Mouse (Mus musculus) heart, postnatal 14 days (tissue): ENCODE data around the gene Nrip3. TPM values are rescaled to one million over a fixed set of nuclear protein-coding genes. Genes with fewer than 3 reads are reported as not detected.
A peak's percentile ranks its signal among the peaks of the same experiment; 100 is the strongest.

Experiments used
- DNase-seq, 2 experiments: peaks; one replicate each; pipeline ENCODE4 v3.0.0; 2021 to 2022
- intact Hi-C: fragments of 180-260 bp; cut with DNase I; formaldehyde crosslinking; loops from one replicate; pipeline ENCODE4 v1.15.1; 2025
- long read RNA-seq, 2 experiments: library from polyadenylated mRNA; stranded (forward); transcript quantifications; one replicate each; pipeline ENCODE4 v2.0.0; 2021
- total RNA-seq, 2 experiments: library from RNA; stranded (reverse); gene quantifications; 2 replicates each; pipeline ENCODE4 v1.2.3; 2021

Gene Nrip3
- under 1 TPM; 0.20 to 0.29 TPM for total RNA-seq
- long read RNA-seq, experiment 1 = 0 reads
- long read RNA-seq, experiment 2 = 0 reads

DNA sequence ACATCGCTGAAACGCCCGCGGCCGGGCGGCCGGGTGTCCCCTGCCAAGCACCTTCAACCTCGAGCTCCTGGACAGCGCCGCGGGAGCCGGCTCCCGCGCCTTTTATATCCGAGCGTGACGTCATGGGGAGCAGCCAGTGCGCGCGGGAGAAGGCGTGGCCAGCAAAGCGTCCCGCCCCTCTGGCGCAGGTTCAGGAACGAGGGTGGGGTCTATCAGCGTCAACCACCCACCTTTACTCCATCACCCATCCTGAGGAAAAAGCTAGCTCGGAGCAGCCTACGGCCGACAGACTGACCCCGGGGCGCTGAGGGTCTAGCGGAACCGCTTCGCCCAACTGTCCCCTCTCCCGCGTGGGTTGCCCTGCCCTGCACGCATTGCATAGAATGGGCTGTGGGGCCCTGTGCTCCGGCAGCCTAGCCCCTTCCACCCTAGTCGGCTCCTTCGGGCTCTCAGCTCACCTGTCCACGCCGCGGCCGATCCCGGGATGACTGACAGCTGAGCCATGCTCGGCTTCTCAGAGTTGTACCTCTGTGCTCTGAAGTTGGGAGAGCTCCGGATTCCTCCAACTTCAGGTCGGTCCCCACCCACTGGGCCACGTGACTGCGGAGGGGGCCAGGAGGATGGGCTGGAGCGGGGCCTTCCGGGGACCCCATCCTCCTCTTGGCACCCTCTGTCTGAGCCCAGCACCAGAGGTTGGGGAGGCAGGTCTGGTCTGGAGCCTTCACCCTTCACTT, at the start of gene Nrip3:
Nrip3 (minus strand) TSS at position 556 of the 734 bp plus-strand sequence.
- intact Hi-C loops = no loop called here
- DNase-seq = peak; percentile 61 to 71

DNA sequence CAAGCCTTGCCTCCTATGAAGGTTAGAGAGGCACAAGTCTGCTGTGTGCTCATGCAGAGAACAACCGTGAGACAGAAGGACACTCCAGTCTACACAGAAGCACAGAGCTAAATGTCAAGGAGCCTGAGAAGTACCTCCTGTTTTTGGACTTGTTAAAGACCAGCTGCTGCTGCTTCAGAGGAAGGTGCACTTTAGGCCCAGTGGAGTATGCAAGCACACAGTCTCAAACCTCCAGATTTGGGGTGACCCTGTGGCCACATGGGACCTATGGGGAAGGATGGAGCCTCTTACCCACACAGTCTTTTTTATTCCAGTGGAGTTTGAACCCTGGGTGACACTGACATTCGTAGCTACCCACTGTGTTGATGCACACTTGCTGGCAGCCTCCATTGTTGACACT, 49.6 kb upstream of the Nrip3 start:
- intact Hi-C loops = no loop called here
- no peak for DNase-seq

DNA sequence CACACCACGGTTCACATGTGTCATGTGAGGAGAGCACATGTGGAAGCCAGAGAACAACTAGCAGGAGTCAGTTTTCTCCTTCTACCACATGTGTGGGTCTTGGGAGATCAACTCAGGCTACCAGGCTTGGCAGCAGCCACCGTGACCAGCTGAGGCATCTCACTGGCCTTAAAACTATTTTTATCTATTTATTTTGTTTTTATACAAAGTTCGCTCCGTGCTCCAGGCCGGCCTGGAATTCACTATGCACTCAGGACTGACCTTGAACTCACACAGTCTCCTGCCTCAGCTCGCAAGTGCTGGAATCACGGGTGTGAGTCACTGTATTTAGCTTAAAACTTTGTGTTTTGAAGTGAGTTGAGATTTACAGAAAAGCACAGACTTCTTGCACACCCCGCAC, 45.1 kb upstream of the Nrip3 start:
- intact Hi-C loops = no loop called here
- peak in 1 of 2 experiments; percentile 26 for DNase-seq

DNA sequence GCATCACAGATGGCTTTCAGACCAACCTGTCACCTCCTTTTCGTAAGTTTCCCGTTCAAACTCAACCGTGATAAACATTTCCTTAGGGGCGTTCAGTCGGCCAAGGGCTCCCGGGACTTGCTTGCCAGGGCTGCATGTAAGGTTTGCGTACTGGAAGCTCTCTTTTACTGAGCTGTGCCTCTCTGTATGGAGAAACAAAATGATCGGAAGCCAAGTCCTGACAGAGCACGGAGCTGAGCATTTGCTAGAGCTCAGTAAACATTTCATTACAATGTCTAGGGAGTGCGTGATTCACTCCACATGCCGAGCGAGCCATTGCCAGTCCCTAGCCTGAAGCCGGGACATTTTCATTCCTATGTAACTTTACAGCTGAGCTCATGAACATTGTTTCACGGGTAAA, 43.5 kb upstream of the Nrip3 start:
- intact Hi-C loops = no loop called here
- DNase-seq = no peak

DNA sequence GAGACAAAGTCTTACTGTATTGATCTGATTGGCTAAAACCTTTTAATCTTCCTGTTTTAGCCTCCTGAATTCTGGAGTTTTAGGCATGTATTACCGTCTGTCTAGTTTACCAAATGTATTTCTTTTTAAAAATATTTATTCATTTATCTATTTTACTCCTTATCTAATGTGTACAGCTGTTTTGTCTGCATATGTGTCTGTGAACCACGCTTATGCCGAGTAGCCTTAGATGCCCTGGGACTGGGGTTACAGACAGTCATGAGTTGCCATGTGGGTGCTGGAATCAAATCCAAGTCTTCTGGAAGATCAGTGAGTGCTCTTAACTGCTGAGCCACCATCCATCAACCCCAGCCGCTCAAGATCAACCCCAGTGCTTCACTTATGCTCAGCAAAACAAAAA, 36.8 kb upstream of the Nrip3 start:
- no peak for DNase-seq
- intact Hi-C loops = no loop called here

DNA sequence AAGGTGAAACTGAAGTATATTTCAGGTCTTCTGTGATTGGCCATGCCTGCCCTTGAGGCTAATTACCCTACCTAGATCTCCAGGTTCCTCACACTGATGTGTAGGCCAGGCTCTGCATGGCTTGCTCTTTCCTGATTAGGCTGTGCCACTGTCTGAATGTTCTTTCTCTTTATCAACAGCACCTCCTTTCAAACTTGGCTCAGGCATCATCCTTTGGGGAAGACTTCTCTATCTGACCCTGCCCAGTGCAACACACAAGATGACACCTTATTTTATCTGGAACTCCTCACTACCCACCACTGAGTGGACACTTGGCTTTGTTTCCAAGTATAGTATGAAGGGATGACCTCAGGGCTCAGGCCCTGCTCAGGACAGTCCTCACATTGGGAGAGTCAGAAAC, 36.1 kb upstream of the Nrip3 start:
- intact Hi-C loops = no loop called here
- no peak for DNase-seq

DNA sequence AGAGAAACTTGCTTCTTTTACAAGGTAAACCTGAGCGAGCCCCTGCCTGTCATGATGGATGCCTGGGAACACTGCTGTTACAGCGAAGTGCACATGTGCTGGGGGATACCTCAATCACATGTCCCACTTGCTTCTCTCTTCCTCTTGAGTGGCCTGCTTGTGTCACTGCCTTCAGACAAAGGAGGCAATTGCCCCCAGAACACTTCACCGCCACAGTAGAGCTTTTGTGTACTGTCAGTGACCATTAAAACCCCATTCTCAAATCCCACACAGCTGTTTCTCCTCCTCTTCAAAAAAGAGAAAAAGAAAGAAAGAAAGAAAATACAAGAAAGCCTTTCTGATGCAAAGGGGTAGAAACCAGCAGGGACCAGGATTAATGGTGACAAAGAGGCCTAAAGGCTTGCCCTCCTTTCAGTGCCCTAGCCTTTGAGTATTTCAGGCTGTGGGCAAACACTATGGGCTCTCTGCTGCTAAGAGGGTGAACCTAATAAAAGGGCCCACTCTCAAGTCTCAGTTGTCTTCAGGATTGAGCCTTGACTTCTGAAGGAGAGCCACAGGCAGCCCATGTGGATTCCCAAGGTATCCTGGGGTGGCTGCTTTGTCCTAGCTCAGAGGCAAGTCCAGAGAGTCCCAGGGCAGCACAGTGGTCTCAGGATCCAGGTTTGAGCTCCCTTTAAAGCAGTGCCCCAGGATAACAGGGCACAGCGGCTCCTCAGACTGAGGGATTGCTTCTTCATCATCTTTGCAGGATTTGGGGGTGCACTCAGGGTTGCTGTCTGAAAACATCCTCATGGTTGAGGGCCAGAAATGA, 31.7 kb upstream of the Nrip3 start:
- intact Hi-C loops = no loop called here
- no peak for DNase-seq

DNA sequence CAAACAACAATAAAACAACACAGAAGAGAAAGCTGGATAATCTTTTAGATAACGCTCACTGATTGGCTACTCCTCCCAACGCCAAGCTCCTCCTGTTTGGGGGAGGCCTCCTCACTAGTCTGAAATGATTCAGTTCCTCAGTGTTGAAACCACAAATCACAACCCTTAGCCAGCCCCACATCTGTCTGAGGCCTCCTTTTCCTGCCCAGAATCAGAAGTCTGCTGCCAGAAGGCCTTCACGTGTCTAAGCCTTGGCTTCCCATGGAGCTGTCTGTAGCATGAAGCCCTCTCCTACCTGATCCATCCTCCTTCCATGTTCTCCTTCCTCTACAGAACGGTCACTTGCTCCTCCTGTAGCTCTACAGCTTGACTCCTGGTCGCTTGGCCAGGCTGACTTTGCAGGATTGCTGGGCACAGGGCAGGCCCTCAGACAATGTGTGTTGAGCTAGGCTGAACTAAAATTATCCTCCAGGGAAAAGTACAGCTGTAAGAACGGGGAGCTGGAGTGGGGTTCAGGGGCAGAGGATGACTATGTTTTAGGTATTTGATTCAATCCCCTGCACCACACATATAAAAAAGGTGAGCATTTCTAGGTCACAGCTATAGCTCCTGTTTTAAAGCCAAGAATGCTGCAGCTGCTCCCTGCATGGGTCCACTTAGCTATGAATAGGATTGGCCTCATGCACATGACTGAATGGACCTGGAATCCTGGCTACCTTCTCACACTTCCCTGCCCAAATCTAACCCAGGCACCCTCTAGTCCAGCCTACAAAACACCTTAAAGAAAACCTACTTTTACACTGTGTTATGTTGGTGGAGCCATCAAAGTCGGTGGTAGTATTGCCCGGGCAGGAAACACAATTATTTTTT, 26.0 kb upstream of the Nrip3 start:
- intact Hi-C loops = no loop called here
- peak in 1 of 2 experiments; percentile 27 for DNase-seq

DNA sequence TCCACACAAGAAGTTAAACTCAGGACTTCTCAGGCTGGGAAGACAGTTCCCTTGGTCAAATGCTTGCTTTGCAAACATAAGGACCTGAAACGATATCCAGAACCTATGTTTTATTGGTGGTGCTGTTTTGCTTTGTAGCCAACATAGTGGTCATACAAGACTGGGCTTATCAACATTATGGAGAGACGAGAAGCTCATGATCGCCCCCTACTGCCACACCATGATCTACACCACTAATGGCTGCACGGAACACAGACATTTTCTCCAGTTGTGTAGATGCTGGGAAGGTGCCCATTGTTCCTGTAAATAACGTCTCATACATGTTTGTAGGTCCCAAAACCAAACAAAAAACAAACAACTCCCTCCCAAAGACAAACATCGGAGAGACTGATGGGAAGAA, 23.0 kb upstream of the Nrip3 start:
- intact Hi-C loops = no loop called here
- peak; percentile 30 to 39 for DNase-seq

DNA sequence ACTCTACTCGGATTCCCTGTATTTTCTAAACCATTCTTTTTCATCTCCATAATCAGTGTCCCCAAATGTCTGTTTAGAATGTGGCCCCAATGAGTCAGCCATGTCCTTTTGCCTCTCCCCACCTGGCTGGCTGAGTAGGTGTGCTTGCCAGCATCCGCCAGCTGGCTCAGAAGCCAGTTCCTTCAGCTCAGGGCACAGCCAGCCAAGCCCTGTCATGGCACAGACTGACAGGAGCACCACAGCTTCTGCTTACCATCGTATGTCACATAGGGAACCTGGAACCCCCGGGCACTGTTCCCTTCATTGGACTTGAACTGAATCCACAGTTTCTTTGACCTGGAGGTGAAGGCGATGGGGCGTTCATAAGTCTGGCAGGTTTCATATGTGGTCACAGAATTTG, 22.5 kb upstream of the Nrip3 start:
- peak; percentile 32 to 43 for DNase-seq
- intact Hi-C loops = no loop called here

DNA sequence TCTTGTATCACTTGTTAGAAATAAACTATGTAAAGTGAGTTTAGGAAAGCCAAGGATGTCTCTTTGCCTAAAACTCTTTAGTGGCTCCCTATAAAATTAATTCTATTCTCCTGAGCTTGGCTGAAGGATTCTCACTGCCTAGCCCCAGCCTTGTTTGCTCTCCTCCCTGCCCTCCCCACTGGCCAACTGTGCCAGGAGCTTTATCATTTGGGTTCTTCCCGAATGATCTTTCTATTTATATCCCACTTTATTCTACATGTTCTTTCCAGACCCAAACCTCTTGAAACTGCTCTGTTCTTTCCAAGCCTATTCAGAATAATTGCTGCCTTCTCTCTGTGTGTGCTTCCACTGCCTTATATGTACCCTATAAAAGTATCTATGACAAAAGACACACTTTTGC, 21.7 kb upstream of the Nrip3 start:
- intact Hi-C loops = no loop called here
- no peak for DNase-seq

DNA sequence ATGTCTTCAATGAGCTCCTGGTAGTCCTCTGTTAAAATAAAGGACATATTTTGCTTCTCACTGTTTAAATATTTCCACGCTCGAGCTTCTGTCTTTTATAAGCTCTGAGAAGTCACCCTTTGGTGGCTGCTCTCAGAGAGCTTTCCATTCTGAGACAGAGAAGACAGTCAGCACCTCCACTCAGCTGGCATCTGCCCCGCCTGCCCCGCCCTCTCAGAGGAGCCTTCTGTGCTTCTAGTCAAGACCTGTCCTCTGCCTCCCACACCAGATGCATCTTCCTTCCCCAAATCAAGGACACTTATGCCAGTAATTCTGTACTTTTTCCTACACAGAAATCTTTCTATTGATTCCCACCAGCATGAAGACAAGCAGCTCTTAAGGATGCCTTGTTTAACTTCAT, 18.8 kb upstream of the Nrip3 start:
- DNase-seq = no peak
- intact Hi-C loops = no loop called here

DNA sequence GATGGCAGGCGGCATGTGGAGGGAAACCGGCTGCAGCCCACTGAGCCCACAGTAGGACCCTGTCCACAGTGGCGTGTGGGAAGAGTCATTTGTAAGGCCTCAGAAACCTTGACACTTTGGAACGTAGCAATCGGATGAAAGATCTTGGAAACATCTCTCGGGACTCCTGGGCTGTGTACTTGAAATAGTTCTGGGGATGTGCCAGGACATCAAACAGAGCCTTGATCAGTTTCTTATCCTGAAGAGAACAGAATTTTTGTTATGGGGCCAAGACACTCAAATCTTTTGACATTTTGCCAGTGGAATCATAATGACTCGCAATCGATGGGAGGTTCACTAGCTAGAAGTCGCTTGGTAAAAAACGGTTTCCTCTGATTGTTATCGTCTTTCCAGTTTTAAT, 17.3 kb upstream of the Nrip3 start:
- intact Hi-C loops = loop anchor here (10.0 kb wide), 1 partner anchor 166 kb away; the partner anchor contains the start of gene Dennd5a
- no peak for DNase-seq

DNA sequence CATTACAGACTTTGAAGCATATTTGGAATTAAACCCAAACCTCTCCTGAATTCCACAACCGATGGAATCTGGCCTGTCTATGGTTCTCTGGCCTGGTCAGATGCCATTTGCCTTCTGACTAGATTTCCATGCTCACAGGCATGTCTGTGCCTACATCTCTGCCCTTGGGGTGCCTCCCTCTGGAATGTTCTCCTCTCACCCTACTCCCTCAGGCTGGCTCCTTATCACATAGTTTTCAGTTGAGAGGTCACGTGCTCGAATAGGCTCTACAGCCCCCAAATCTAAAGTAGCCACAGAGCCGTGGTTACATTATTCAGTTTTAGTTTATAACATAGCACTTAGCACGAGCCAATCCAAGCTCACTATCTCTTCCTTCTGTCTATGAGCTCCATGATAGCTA, 13.7 kb upstream of the Nrip3 start:
- intact Hi-C loops = loop anchor here (10.0 kb wide), 1 partner anchor 169 kb away; the partner anchor contains the start of gene Dennd5a
- peak in 1 of 2 experiments; percentile 23 for DNase-seq

DNA sequence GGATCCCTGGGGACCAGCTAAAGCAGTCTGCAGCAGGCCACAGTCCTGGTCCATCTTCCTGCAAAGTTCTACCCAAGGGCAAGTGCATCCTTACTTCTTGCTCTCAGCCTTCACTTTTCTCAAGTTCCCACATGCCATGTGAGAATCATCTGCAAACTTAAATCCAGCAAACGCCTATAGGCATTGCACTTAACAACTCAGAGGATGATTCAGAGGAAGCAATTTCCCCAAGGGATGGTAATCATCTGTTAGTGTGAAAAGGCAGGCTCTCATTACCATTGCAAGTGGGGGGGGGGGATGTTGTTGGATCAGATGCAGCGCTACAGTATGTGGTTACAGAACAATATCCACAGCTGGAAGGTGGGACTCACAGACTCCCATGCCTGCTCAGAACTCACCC, 12.7 kb upstream of the Nrip3 start:
- intact Hi-C loops = loop anchor here (10.0 kb wide), 1 partner anchor 170 kb away; the partner anchor contains the start of gene Dennd5a
- DNase-seq = no peak

DNA sequence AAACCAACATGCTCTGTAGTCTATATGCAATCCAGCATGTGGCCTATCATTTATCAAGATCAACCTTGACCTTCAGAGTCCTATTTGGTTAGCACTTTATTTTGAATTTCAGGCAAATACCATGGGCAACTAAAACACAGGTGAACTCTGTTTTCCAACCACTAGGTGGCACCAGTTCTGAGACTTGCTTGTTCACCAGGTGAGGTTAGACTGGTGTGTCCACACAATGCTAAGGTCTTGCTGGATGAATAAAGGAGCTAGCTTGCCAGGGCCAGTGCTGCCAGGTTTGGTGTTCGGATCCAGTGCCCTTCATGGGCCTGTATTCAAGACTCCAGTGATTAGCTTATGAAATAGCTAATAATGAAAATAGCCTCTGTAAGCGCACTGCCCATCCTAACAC, 10.9 kb upstream of the Nrip3 start:
- intact Hi-C loops = loop anchor here (1.0 to 10.0 kb wide), 2 partner anchors 100 to 172 kb away; partner anchors contain the start of gene Dennd5a
- DNase-seq = peak; percentile 50 to 77

DNA sequence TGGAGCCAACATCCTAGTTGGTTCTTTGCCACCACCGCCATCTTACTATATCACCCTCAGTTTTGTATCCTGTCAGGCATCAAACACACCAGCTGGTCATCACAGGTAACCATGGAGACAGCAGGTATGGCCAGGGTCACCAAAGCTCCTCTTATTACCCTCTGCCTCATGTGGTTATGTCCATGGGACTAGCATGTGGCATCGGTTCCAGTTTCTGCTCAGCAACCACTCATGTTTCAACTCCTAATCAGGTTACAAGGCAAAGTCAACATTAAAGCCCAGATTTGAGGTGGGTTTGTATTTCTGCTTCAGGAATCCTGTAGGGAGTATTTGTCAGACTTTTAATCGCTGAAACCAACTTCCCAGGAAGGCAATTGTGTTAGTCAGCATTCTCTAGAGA, 9.0 kb upstream of the Nrip3 start:
- DNase-seq = no peak
- intact Hi-C loops = loop anchor here (10.0 kb wide), 1 partner anchor 174 kb away; the partner anchor contains the start of gene Dennd5a

DNA sequence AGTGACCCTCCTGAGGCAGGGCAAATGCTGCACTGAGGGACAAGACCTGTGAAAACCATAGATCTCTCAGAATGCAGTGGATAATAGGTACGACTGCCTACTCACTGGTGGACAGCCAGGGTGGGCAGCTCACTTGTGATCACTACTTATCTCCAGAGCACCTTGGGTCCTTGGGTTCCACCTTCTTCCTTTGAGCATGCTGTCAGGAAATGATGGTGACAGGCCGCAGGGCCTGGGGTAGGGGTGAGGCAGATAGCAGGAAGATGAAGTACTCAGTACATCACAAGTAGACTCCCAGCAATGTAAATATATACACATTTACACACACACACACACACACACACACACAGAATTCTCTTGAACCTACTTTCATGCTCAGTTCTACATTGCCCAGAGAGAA, 6.0 kb upstream of the Nrip3 start:
- intact Hi-C loops = no loop called here
- DNase-seq = no peak

DNA sequence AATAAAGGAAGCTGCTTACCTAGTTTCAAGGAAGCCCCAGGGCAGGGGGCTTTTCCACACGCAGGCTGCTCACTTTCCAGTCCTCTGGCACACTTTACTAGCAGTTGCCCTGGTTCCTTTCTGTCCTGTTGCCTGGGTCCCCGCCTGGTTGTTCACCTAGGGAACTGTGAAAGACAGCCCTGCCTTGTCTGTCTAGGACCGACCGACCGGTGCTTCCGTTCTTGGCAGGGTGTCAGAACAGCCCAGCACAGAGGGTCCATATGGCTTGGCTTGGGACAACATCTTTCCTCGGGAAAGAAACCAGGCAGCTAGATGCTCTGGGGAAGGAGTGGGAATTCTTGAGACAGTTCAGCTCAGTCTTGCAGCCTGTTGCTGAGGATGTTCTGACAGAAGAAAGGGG, 1.5 kb upstream of the Nrip3 start:
- intact Hi-C loops = no loop called here
- DNase-seq = no peak

DNA sequence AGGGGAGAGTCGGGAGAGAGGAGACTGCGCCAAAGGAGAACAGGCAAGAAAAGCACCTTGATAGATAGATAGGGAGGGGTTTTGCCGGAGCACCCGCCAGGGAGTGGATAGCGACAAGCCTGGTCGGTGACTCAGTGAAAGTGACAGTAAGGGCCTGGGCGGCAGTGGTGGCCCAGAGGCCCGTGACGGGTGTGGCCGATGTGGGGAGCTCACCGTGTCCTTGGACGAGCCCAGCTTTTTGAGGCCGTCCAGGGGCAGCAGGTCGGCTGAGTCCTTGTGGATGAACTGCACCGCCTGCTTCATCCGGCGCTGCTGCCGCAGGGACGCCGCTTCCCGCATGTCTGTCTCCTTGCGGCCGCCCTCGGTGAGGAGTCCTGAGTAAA, 747 bp downstream of the Nrip3 start:
- DNase-seq = no peak
- intact Hi-C loops = no loop called here

DNA sequence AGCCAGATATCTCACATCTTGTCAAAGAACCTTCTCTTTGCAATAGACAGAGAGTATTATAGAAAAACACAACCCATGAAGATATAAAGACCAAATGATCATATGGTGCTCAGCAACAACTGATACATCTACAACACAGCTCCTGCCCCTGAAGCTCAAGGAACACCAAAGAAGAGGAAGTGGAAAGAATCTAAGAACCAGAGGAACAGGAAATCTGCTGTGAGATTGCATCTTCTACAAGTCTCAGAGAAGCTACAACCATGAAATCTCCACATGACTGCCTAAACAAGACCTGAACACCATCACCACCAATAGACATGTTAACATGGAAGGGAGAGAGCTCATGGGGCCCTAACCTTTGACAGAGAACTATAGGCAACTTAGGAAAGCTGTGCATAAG, 9.6 kb downstream of the Nrip3 start:
- intact Hi-C loops = no loop called here

More for the DNA sequence above, 9.6 kb downstream of the Nrip3 start:
- no peak for DNase-seq
